Mouse (Mus musculus) megakaryocyte, adult 5-6 weeks (primary cell): ENCODE measurements at regions not wholly inside any gene's neighbourhood (a gene's known extent, or its start where the extent isn't known, plus 50 kb on each side); places are given as distances from the start of the nearest gene placed in this dataset.
"Not testable (repeated sequence)": the region's sequence is repeated elsewhere in the genome, so short reads cannot be mapped to it uniquely, and the experiment has no call there.

Source experiments
- ATAC-seq: 2 replicates; pipeline ENCODE4 v1.8.0; 2016; ENCODE audit warnings: mild to moderate bottlenecking, inconsistent platforms; ENCODE audit not compliant: poor library complexity, severe bottlenecking

DNA sequence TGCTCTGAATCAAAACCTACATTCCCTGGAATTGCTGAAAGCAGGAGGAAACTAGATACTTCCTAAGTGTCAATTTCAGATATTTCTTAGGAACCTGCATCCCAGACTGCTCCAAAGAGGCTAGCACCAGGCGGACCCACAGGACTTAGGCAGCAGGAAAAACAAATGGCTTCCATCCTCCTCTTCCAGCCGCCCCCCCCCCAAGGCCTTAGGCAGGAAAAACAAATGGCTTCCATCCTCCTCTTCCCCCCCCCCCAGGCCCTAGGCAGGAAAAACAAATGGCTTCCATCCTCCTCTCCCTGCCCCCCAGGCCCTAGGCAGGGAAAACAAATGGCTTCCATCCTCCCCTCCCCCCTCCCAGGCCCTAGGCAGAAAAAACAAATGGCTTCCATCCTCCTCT is 64.5 kb upstream of the Nap1l2 start:
- no peak for ATAC-seq

DNA sequence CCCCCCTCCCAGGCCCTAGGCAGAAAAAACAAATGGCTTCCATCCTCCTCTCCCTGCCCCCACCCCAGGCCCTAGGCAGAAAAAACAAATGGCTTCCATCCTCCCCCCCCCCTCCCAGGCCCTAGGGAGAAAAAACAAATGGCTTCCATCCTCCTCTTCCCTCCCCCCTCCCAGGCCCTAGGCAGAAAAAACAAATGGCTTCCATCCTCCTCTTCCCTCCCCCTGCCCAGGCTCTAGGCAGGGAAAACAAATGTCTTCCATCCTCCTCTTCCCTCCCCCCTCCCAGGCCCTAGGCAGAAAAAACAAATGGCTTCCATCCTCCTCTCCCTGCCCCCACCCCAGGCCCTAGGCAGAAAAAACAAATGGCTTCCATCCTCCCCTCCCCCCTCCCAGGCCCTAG is 65.0 kb upstream of the Nap1l2 start:
- ATAC-seq = not testable (repeated sequence)

DNA sequence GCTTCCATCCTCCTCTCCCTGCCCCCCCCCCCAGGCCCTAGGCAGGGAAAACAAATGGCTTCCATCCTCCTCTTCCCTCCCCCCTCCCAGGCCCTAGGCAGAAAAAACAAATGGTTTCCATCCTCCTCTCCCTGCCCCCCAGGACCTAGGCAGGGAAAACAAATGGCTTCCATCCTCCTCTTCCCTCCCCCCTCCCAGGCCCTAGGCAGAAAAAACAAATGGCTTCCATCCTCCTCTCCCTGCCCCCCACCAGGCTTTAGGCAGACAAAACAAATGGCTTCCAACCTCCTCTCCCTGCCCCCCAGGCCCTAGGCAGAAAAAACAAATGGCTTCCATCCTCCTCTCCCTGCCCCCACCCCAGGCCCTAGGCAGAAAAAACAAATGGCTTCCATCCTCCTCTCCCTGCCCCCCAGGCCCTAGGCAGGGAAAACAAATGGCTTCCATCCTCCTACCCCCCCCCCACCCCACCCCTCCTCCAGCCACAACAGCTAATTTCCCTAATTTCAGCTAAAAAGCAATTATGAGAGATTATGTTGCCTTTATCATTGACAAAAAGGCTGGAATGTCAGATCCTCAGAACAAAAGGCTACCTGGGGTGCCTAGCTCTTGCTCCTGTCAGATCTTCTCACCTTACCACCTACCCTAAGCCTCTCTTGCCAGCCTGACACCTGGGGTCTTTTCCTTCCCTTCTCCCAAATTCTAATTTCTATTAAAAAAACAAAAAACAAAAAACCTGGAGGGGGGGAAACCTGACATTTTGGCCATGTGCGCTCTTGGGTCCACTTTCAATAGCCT is 65.8 kb upstream of the Nap1l2 start:
- ATAC-seq = not testable (repeated sequence)

DNA sequence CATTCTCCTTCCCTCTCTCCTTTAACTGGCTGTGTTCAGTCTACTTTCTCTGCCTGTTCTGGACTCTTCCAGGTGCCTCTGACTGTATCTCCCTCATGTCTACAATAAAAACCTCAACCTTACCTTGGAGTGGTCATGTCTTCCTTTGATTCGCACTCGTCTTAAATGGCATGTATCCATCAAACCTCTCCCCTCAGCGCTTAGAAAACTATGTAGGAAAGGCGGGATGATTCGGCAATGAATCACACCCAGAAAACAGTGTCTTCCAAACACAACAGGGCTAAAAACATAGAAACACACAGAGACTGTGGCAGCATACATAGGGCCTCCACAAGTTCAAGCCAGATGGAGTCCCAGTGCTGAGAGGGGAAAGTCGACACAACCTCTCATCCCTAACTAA is 66.4 kb upstream of the Nap1l2 start:
- ATAC-seq = no peak

DNA sequence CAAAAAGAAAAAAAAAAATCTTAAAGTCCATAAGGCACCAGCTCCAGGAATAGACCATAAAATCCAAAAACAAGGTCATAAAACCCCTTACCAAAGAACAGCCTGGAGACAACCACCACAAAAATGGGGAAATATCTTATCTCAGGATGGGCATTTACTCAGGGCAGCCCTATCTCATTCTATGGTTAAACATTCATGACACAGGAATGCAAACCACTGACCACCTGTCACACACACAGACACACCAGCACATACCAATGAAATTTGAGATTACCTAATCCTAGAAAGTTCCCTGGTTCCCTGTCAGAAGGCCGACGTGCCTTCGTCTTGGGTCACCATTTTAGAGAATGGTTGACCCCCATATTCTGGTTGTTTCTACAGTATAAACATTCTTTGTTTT is 66.3 kb upstream of the Cdx4 start:
- ATAC-seq = no peak

DNA sequence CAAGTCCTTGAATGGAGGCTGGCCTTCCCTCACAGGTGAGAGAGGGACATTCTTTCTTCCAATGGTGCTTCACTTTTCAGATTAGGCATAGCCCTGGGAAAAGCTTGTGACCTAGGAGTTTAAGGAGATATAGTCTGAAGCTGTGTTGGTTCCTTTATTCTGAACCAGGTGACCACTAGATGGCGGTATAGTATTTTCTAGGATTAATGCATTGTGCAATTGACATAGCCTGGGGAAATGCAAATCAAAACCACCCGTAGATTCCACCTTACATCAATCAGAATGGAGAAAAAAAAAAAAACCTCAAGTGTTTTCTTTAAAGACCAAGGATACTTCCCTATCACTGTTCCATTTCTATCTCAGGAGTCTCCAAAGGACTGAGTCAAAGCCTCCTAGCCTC is 61.3 kb upstream of the Cdx4 start:
- 0 out of 2 replicates have a peak, but pooled peaks have one; percentile 43 for ATAC-seq
